Mouse (Mus musculus) G1E-ER4 (cell line): ENCODE data around the gene Tmem40. TPM values are rescaled to one million over a fixed set of nuclear protein-coding genes. Genes with fewer than 3 reads are reported as not detected.

Source experiments
- GATA1 ChIP-seq: IDR thresholded peaks from one replicate; pipeline ENCODE4 v1.8.0; 2012; ENCODE audit warnings: low read length, inconsistent platforms
- polyA plus RNA-seq: library from polyadenylated mRNA; stranded (reverse); fragments of >175 nt; gene quantifications from 2 replicates; pipeline ENCODE4 v1.2.3, GENCODE M21; 2012

Gene Tmem40
- polyA plus RNA-seq: 8.2 and 9.4 TPM in 2 replicates

- no peak for TF ChIP-seq GATA1
Observed at GRCm38 (mm10) chr6:115761995-115762756, at the start of gene Tmem40. Gene Tmem40 (minus strand): TSS chr6:115762410.

DNA sequence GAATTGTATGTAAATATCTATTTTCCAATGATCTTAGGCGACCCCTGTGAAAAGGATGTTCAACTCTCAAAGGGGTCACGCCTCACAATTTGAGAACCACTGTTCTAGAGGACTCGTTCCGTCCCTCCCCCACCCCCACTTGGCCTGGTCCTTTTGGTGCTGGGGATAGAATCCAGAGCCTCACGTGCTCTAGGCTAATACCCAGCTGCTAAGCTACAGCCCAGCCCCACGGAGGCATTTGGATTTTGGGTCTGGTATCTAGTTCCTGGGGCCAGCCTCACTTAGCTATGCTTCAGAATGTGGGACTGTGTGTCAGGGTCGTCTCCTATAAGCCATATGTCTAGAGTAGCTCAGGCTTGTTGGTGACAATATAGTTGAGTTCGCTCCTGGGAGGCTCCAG is 49.4 kb upstream of the Tmem40 start:
- no peak for TF ChIP-seq GATA1

- TF ChIP-seq GATA1: no peak
Observed at GRCm38 (mm10) chr6:115808488-115809231, 46.5 kb upstream of the Tmem40 start, which contains the start of gene Rpl32. Gene Rpl32 (minus strand): TSS chr6:115808747.

DNA sequence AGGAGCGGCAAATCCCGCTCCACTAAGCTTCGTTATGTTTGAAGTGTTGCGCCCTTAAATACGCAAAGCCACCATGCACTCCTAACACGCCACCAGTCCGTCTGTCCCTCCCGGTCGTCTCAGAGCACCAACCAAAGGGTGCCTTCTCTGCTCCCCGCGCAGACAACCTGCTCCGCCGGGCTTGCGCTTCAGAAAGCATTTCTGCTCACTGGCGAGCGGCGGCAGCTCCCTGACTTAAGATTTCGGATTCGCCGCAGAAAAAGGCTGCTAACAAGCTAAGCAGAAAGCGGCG is 45.9 kb upstream of the Tmem40 start:
- no peak for TF ChIP-seq GATA1

GRCm38 (mm10) chr6:115807464-115808195 is 45.4 kb upstream of the Tmem40 start:
- no peak for TF ChIP-seq GATA1

- TF ChIP-seq GATA1: no peak
Observed at GRCm38 (mm10) chr6:115804432-115805192, 42.4 kb upstream of the Tmem40 start.

DNA sequence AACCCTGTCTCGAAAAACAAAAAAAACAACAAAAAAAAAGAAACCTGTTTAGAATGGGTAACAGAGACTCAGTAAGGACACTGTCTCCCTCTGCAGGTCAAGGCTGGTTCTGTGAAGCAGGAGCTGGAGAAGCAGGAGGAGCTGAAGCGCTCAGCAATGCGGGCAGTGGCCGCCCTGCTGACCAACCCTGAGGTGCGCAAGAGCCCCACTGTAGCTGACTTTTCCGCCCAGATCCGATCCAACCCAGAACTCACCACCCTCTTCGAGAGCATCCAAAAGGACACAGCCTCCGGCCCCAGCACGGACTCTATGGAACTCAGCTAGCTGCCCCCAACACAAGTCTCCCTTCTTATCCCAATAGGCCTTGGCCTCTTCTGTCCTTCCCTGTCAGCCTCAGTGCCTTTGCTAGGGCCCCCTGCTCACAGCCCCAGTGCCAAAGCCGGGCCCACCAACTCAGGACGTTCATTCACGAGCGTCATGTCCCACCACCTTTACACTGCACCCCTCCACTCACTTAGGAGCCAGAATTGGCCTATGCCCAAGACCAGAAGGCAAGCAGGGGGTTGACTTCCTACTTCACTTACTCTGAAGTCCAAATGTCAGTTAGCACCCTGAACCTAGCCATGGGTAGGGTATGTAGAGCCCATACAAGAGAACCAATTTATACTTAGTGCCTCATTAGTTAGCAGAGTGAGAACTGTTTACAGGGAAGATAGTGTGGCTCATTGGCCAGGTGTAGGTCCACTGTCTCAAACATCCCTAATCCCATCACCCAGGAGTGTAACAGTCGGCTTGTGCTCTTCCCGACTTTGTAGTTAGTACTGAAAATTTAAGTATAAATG is 41.6 kb upstream of the Tmem40 start:
- no peak for TF ChIP-seq GATA1

DNA sequence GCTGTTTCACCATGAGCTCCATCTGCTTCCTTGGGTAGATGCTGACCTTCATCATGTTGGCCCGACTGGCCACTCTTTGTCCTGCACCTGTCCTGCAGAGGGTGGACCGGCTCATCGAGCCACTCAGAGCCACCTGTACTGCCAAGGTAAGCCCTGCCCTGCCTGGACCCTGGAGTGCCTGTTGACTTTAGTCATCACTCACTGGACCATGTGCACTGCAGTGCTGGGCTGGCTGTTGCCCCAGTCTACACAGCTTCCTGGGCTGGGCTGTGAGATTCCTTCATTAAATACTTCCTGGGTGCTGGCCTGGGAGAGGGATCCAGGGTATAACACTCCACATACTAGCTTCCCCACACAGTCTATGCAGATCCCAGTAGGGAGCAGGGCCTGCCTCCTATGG is 39.6 kb upstream of the Tmem40 start:
- no peak for TF ChIP-seq GATA1

DNA sequence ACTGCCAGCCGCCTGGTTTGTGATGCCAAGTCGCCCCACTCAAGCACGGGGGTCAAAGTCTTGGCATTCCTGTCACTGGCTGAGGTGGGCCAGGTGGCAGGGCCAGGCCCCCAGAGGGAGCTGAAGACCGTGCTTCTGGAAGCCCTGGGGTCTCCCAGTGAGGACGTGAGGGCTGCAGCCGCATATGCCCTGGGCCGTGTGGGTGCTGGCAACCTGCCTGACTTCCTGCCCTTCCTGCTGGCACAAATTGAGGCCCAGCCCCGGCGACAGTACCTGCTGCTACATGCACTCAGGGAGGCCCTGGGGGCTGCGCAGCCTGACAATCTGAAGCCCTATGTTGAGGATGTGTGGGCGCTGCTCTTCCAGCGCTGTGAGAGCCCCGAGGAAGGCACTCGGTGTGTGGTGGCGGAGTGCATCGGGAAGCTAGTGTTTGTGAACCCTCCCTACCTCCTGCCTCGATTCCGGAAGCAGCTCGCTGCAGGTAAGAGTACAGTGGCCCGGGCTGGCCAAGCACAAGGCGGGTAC is 30.5 kb upstream of the Tmem40 start:
- TF ChIP-seq GATA1: no peak

- TF ChIP-seq GATA1: no peak
Observed at GRCm38 (mm10) chr6:115791842-115792686, 29.9 kb upstream of the Tmem40 start.

GRCm38 (mm10) chr6:115791016-115791415 is 28.8 kb upstream of the Tmem40 start:
- no peak for TF ChIP-seq GATA1

GRCm38 (mm10) chr6:115782781-115783180 is 20.6 kb upstream of the Tmem40 start:
- no peak for TF ChIP-seq GATA1

GRCm38 (mm10) chr6:115776363-115776762 is 14.2 kb upstream of the Tmem40 start:
- no peak for TF ChIP-seq GATA1
